Mouse (Mus musculus) gastrocnemius, postnatal 14 days (tissue): Measurements from ENCODE around the gene Klhl9. TPM values are rescaled to one million over a fixed set of nuclear protein-coding genes. Genes with fewer than 3 reads are reported as not detected.
A peak's percentile ranks its signal among the peaks of the same experiment; 100 is the strongest.

ENCODE experiments used
- DNase-seq: peaks from one replicate; pipeline ENCODE4 v3.0.0; 2021; ENCODE audit warnings: mixed read lengths
- intact Hi-C: fragments of 180-260 bp; cut with DNase I; formaldehyde crosslinking; loops from one replicate; pipeline ENCODE4 v1.15.1; 2025; ENCODE audit warnings: low total_unique reads
- total RNA-seq, 2 experiments: library from RNA; stranded (reverse); gene quantifications; 2 replicates each; pipeline ENCODE4 v1.2.3; 2021

Gene Klhl9
- total RNA-seq, 2 experiments from 2014 or later, result 51.0 to 57.1 TPM

DNA sequence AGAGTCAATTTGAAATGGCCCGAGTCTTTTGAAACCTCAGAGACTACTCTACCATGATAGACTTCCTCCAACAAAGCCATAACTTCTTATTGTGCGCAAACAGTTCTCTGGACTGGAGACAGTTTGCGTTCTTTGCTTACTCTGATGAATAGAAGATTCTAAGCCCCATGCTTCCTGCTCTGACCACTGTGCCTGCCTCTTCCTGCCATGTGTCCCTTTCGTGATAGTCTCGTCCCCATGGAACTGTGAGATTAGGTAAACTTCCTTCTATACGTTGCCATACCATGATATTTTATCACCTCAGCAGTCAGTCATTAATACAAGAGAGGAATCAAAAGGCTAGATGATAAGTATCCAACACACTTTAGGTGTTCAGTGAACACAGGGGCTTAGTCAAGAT is 4.5 kb upstream of the Klhl9 start:
- no peak for DNase-seq
- intact Hi-C loops, result loop anchor here (2.0 kb wide), 1 partner anchor 32 kb away; no protein-coding TSS in a partner anchor

DNA sequence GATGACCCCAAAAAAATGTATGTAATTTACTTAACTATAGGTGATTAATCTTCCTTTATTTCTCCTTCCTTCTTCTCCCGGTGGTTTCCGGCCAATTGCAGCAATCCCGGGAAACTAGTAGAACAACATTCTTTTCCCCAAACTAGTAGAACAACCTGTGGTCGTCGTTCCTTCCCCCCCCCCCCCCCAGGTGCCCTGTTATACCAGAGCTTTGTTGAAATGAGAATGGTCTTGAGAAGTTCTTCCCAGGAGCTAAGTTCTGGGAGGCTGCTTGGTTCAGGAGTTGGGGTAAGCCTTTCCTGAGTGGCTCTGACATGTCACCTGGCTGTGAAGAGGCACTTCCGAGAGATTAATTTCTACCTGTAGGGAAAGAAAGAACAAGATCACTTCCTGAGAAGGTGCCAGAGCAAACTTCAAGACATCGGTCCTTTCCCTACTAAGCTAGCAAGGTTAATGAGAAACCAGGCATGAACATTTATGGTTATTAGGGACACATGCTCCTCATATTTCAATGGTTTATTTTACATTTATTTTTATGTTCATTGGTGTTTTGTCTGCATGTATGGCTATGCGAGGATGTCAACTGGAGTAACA is 1.3 kb upstream of the Klhl9 start:
- intact Hi-C loops, result no loop called here
- no peak for DNase-seq

DNA sequence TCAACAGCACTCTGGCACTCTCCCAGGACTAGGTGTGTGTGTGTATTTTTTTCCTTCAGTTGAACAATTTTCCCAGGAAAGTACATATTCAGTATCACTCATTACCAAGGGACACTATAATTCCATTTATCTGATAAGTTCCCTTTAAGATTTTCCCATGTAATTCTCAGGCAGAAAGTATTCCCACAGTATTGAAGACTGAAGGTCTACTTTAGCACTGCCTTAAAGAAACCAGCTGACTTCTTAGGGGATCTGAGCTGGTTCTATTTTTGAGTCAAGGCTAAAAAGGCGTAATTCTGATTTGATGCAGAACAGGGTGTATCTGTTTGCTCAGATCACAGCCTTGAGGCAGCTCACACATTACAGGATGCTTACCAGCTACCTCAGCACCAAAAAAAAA is 3.5 kb downstream of the Klhl9 start:
- intact Hi-C loops, result no loop called here
- no peak for DNase-seq

DNA sequence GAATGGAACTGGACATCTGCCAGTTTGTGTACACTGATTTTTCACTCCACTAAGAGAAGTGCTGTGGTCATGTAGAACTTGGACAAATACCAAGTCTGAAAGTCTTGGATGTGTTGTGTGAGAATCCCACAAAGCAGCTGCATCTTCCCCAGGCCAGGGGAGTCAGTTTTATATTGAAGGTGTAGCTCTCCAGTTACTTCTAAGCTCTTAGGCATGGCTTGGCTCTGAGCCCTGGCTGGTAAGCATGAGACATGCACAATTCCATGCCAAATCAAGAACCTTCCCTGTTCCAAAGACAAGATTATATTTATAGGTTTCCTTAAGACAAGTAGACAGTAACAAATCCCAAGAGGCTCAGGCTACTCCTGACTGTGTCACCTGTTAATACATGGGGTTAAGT is 7.2 kb downstream of the Klhl9 start:
- peak; percentile 61 for DNase-seq
- intact Hi-C loops, result no loop called here

DNA sequence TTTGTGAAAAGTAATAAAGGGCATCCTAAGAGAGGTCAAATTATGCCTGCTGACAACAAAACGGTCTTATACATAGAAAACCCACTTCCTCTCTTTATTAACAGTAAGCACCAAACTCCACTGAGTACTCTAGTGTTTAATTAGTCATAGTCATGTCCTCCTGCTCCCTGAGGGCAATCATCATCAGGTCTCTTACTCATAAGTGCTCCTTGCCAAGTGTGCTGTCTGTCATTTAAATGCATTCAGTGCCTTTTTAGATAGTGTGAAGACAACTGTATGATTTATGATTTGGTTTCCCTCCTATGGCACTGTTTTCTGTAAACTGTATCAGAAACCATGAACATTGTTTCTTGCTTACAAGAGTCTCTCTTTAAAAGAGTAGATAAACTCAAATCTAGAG is 8.0 kb downstream of the Klhl9 start:
- intact Hi-C loops, result no loop called here
- no peak for DNase-seq

DNA sequence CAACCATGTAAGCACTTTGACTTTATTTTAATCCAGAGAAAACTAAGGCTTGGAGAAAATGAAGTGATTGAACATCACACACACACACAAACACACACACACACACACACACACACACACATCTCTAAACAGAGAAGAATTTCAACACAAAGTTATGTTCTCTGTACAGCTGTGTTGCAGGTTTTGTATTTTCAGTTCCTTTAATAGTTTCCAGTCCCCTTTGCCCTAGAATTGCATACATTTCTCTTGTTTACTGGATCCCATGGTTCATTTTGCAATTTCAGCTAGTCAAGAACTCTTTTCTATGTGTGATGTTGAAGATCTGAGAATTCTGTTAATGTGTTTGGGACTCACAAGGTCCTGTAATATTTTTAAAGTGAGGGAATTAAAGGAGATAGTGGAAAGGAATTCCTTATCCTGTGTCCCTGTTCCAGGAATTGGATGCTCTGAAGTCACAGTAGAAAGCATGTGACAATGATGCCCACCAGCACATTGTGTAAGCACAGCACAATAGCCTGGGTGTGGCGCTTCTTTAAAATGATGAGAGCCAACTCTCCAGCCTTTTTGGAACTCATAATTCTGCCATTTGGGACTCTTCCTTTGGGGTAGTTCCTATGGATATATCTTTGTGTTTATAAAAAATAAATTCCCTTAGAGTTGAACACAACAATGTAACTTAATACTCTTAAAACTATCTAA is 15.0 kb downstream of the Klhl9 start:
- intact Hi-C loops, result no loop called here

DNA sequence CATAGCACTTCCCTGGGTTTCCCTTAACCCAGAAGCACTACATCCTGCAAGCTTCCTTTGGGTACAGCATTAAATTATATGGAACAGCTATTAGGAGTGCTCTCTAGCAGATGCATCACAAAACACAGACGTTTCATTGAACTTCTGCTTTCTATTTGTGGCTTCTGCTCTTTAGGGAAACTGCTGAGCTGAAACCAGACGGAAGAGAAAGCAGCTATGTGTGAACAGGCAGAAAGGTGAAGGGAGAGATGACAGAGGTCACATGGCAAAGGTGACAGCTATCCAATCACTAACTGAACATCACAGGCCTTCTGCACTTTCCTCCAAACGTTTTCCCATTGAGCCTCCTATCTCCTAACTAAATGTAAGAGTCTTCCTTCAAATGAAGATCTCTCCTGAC is 16.3 kb downstream of the Klhl9 start:
- intact Hi-C loops, result no loop called here
- DNase-seq, result no peak

More for the DNA sequence above, 15.0 kb downstream of the Klhl9 start:
- DNase-seq, result no peak

DNA sequence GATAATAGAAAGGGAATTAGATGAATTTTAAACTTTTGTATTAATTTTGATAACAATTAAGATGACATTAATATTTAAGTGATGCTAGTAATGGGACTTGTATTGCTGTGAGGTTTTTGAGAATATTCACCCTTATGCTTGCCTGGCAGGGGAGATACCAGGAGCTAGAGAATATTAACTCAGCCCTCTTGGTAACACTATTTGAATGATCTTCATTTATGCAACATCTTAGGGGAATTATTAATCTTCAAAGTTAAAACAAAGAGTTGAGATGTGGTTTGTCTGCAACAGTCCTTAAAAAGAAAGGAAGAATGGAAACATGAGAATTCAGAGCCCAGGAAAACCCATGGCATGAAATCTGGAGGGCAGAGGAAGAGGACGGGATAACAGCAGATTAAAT is 23.0 kb downstream of the Klhl9 start:
- intact Hi-C loops, result loop anchor here (5.0 kb wide), 1 partner anchor 43 kb away; no protein-coding TSS in a partner anchor
- no peak for DNase-seq

DNA sequence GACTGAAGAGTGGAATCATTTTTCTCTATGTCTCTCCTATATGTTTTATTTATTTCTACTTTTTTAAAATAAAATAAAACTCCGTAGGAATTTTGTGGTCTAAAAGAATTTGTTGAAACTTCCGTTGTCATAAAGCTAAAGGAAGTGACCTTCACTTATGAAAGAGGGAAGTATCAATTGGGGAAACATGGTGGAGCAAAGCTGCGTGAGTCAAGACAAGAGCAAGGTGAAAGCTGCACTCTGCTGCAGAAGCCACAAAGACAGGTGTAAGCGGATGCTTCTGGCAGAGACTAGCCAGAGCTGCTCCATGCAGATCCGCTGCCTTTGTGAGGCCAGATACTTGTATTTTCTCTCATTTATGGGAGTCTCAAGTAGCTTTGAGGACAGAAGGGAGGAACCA is 23.5 kb downstream of the Klhl9 start:
- no peak for DNase-seq
- intact Hi-C loops, result loop anchor here (5.0 kb wide), 1 partner anchor 44 kb away; no protein-coding TSS in a partner anchor

DNA sequence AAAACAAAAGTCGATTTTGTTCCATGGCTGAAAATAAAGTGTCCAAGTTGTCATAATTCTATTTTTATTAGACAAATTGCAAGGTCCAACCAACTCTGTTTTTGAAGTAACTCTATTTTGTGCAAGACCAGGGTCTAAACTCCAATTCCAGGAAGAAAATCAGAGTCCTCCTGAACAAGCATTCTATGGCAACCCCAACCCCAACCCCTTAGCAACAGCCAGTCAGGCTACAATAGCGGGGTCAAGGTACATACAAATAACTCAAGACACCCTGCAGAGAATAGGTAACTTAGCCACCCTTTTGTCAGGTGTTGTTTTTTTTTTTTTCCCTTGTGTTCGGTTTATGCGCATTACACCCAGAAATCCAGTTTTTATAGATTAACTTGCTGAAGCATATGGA is 24.5 kb downstream of the Klhl9 start:
- no peak for DNase-seq
- intact Hi-C loops, result loop anchor here (5.0 kb wide), 1 partner anchor 45 kb away; no protein-coding TSS in a partner anchor

DNA sequence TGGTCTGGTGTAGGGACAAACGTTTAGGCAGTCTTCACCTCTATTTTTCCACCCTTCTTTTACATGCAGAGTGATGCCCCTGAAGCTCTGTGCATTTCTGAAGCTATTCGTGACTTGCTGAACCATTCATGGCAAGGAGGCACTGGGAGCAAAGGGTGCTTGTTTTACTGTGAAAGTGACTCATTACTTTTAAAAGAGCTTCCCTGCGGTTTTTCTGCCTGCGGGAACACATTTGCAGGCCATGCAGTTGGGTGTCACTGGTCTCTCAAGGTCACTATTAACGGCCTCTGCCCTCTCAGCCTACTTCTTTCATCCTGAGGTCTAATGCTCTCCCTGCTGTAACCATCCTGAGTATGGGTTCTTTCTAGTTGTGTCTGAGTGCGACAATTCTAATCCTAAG is 25.2 kb downstream of the Klhl9 start:
- DNase-seq, result no peak
- intact Hi-C loops, result loop anchor here (5.0 kb wide), 1 partner anchor 45 kb away; no protein-coding TSS in a partner anchor

DNA sequence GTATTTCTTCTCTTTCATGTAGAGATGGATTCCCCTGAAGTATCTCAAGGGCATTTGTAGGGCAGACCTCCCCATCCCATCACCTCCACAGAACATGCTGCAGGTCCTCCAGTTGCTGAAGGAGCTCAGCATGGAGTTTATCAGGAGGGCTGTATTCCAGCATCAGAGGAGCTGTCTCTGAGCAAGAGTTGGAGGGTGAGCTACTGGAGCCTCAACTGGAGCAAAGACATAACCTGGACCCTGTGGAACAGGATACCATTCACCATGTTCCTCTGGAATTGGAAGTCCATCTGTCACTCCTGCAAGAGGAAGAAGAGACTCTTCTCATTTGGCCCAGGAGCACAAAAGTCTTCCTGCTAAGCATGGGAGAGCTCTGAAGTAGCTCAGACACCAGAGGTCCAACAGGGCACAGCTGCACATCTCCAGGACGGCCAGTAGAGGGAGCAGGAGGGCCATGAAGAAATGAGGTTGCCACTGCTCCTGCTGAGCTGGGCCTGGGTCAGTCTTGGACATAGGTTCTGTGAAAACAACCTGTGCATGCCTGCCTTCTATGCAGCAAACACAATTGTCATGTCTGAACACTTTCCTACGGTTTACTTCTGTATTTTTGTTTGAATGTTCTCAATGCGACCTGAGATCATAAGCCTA is 25.9 kb downstream of the Klhl9 start:
- intact Hi-C loops, result loop anchor here (5.0 kb wide), 1 partner anchor 46 kb away; no protein-coding TSS in a partner anchor
- peak; percentile 66 for DNase-seq

DNA sequence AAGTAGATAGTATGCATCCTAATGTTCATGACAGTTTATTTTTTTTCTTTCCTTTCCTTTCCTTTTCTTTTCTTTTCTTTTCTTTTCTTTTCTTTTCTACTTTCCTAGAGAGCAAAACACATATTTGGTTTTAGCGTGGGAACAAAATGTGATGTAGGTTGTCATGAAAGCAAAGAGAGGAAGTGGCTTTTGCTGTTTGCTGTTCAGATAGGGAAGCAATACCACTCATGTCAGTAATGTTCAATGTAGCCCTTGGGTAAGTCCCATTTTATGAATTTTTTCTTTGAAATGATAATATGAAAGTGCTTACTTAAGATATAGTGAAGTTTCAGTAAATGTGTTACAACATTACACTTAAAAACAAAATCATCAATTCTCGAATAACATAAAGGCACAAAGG is 28.9 kb downstream of the Klhl9 start:
- DNase-seq, result no peak
- intact Hi-C loops, result no loop called here

DNA sequence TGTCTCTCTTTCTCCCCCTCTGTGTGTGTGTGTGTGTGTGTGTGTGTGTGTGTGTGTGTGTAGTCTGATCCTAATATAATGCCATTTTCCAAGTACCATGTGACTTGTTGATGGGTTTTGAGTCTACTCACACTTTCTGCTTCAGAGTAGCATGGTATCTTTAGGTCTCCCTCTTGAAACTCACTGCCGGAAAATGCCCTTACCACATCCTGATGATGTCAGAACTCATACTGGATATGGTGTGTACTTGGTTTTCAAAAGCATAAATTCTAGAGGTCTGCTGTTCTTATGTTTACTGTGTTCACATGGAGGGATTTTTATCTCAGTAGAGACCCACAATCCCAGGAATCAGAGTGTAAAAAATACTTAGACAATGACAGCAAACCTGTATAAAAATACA is 29.7 kb downstream of the Klhl9 start:
- DNase-seq, result no peak
- intact Hi-C loops, result no loop called here

DNA sequence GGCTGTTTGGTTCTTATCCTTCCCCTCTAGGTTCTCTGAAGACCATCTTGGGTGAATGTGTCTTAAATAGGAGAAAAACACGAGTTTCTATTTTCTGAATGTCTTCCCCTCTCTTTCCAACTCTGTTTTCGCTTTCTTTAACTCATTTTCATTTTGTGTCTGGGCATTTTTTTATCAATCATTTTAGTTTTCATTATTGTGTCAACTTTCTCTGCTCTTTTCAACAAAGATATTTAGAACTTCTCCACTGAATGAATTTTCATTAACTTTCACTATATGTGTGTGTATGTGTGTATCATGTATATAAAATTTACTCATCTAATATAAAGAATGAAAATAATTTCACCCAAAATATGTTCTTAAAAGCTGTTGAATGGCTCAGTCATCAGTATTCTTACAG is 31.0 kb downstream of the Klhl9 start, which contains the start of gene Ifnab:
Gene Ifnab, minus strand, starts transcription at position 101 of the 400 bp plus-strand sequence.
- intact Hi-C loops, result no loop called here
- no peak for DNase-seq

DNA sequence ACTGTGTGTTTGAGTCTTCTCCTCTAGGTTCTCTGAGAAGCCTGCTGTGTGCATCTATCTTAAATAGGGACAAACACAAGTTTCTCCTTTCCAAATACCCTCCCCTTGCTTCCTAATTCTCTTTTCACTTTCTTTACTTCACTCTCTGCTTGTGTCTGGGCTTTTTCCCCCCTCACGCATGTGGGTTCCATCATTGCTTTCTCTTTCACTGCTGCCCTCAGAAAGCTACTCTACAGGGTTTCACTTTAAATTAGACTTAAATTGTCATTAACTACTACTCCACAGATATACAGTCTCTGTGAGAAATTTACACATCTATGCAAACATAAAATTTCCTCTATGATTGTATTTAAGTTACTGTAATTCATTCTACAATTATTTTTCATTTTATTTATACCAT is 38.5 kb downstream of the Klhl9 start, which contains the start of gene Ifna2:
Gene Ifna2, minus strand, starts transcription at position 101 of the 400 bp plus-strand sequence.
- intact Hi-C loops, result no loop called here
- no peak for DNase-seq

DNA sequence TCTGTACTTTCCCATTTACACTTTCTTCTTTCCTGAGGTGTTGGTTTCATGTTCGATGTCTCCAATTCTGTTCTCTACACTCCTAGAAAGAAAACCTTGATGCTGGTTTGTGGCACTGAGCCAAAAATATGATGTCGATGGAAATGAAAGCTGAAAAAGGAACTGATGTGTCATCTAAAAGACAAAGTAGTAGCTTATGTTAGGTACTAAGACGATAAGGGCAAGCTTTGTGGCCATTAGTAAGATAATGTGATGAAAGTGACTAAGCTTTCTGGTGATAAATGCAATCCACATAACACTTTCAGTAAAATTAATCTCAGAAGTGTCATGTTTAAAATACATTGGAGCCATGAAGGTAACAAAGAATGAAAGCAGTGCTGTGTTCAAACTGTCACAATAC is 40.9 kb downstream of the Klhl9 start:
- no peak for DNase-seq
- intact Hi-C loops, result no loop called here

DNA sequence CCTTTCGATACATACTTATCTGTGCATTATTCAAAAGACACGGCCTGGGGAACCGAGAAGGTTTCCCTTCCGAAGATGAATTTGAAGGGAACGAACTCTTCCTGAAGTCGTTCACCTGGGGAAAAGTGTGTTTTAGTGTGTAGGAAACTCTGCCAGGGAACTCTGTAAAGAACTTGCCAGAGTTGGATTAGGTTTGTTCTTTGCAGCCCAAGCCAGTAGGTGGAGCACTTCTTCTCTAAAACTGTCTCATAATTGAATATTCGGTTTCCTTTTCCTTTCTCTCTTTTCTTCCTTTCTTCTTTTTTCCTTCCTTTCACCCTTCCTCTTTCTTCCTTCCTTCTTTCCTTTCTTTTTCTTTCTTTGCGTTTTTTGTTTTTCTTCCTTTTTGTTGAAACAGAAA is 41.9 kb downstream of the Klhl9 start:
- intact Hi-C loops, result no loop called here
- no peak for DNase-seq

DNA sequence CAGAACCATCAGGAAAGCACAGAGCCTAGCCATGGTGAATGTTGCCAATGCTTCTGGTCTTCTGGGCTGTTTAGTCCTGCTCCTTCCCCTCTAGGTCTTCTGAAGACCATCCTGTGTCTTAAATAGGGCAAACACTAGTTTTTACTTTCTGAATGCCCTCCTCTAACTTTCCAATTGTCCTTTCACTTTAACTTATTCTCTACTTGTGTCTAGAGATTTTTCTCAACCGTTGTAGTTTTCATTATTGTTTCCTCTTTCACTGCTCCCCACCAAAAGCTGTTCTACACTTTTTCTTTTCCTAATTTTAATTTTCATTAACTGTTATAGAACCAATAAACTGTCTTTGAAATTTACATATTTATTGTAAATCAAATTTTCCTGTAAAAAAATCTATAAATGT is 45.4 kb downstream of the Klhl9 start, which contains the start of gene Ifna16:
Gene Ifna16, minus strand, starts transcription at position 101 of the 400 bp plus-strand sequence.
- intact Hi-C loops, result no loop called here
- DNase-seq, result no peak
